Mouse (Mus musculus) E14TG2a.4 (cell line): ENCODE data around the gene Tyw1.

ENCODE experiments used
- CTCF ChIP-seq: conservative IDR thresholded peaks from 2 replicates; pipeline ENCODE4 v1.5.1; 2014; ENCODE audit warnings: low read length
- NANOG ChIP-seq: IDR thresholded peaks from 2 replicates; pipeline ENCODE4 v1.6.1; 2014; ENCODE audit warnings: borderline replicate concordance, low read length, mixed read lengths

- TF ChIP-seq CTCF (no peak), NANOG (no peak)
These were observed 89.6 kb downstream of the Tyw1 start for GRCm38 (mm10) chr5:130344999-130345398.
